Mouse (Mus musculus) G1E (cell line): ENCODE results near the gene Cobl.

ENCODE experiments used
- CTCF ChIP-seq: IDR thresholded peaks from 2 replicates; pipeline ENCODE4 v1.5.1; 2012; ENCODE audit warnings: low read depth, low read length, inconsistent platforms, mixed read lengths
- GATA1 ChIP-seq: IDR thresholded peaks from 2 replicates; pipeline ENCODE4 v1.6.1; 2012; ENCODE audit warnings: borderline replicate concordance, low read length, inconsistent platforms, mixed read lengths
- POLR2AphosphoS5 ChIP-seq: IDR thresholded peaks from 2 replicates; pipeline ENCODE4 v1.6.1; 2012; ENCODE audit warnings: low read depth, low read length, inconsistent platforms; ENCODE audit not compliant: insufficient replicate concordance

DNA sequence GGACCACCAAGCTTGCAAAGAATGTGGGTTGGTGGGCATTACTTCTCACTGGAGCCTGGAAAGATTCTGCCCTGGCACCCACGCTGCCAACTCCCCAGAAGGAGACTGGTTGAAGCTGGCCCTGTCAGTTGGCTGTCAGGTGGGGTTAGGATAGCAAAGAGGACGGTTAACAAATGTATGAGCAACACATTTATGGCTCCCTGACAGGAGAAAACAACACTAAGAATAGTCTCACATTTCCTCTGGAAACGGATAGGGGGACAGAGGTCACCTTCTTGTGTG is 173.2 kb downstream of the Cobl start:
- TF ChIP-seq CTCF (no peak), POLR2AphosphoS5 (no peak), GATA1 (no peak)
